Mouse (Mus musculus) macrophage (primary cell): Measurements from ENCODE around the gene Gm49380. TPM values are rescaled to one million over a fixed set of nuclear protein-coding genes. Genes with fewer than 3 reads are reported as not detected.

Experiments
- H3K27ac ChIP-seq: fragments of 350-480 bp; formaldehyde crosslinking; 2 replicates; pipeline ENCODE4 v1.9.0; 2021
- H3K36me3 ChIP-seq: fragments of 350-480 bp; formaldehyde crosslinking; 2 replicates; pipeline ENCODE4 v1.9.0; 2021; ENCODE audit errors: inconsistent target
- H3K4me3 ChIP-seq: fragments of 350-480 bp; formaldehyde crosslinking; 2 replicates; pipeline ENCODE4 v1.9.0; 2021; ENCODE audit errors: inconsistent target
- H3K79me2 ChIP-seq: fragments of 350-480 bp; formaldehyde crosslinking; 2 replicates; pipeline ENCODE4 v1.9.0; 2021; ENCODE audit errors: inconsistent target
- WGBS: methylation state at CpG from one replicate; pipeline ENCODE4 v1.1.7; 2026; ENCODE audit warnings: inconsistent platforms; ENCODE audit not compliant: missing documents; 5-methylcytosine and 5-hydroxymethylcytosine counted together
- polyA plus RNA-seq: library from polyadenylated mRNA; stranded (reverse); fragments of 250-400 nt; gene quantifications from 3 replicates; pipeline ENCODE4 v1.2.4, GENCODE M21; 2018; ENCODE audit warnings: inconsistent platforms

Gene Gm49380
- polyA plus RNA-seq, 1 experiment from 2014 or later = 0.06 TPM

DNA sequence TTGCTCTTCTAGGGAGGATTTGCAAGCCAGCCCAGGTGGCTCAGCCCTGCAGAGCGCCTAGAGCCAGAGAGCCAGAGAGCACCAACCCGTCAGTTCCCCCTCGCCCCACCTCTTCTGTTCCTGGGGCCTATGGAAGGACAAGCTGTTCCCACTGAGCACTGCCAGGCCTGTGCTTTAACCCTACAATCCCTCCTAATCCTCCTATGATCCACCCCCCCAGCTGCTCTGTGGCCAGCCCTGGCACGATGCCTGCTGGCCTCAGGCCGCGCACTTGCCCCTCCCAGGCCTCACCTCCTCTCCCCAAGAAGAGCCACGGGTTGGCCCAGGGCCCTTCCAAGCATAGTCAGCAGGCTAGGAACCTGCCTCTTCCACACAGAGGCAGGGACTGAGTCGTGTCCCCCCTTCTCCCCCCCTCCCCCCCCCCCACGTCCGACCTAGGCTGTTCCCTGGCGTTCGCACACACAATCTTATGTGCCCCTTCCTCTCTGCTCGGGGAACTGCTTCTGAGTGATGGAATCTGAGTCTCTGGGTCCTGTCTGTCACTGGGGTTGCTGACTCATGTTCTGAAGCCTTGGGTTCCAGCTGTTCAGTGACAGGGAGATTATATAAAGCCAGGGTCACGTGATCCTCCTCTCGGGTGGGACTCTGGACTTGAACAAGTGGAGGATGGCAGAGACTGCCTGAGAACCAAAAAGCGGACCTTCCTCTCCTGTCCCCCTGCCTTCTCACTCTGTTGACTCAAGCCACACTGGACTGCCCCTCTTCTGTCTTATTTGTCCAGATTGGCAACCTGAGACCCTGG, 34.1 kb downstream of the Gm49380 start:
- Histone ChIP-seq H3K27ac (no peak overlapping the region), H3K36me3 (no peaks in the 10 kb centered on the region), H3K4me3 (no peak overlapping the region), H3K79me2 (no peaks in the 10 kb centered on the region)
- 45% methylated on average over 11 of the region's 16 CpGs for WGBS

DNA sequence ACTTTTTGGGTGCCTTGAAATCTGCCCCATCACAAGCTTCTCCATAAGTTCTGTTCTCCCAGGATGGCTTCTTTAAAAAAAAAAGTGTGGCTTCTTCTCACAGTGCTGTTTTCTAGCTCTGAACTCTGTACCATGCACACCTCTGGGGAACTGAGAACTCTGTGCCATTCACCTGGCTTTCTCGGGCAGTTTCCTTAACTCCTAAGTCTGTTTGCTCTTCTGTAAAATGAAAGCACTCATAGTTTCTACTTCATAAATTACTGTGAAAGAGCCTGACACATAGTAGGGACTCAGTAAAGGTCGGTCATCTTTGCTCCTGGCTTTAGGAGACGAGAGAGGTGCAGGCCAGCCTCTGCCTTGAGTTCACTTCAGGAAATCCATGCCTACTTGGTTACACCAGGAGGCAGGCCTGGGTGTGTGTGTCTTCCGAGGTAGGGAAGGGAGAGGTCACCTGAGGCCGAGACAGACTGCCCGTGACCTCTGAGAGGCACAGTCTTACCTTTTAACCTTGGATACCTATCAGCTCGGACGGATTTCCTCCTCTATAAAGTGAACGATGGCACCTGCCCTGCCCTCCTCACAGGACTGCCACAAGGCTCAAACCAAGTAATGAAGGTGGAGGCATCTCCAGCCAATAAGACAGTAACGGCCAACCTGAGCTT, 35.0 kb downstream of the Gm49380 start:
- no peaks in the 10 kb centered on the region for H3K36me3 ChIP-seq
- no peak overlapping the region for H3K4me3 ChIP-seq
- H3K79me2 ChIP-seq = no peaks in the 10 kb centered on the region
- no peak overlapping the region for H3K27ac ChIP-seq
- WGBS = 93% methylated on average over 10 of the region's 10 CpGs

DNA sequence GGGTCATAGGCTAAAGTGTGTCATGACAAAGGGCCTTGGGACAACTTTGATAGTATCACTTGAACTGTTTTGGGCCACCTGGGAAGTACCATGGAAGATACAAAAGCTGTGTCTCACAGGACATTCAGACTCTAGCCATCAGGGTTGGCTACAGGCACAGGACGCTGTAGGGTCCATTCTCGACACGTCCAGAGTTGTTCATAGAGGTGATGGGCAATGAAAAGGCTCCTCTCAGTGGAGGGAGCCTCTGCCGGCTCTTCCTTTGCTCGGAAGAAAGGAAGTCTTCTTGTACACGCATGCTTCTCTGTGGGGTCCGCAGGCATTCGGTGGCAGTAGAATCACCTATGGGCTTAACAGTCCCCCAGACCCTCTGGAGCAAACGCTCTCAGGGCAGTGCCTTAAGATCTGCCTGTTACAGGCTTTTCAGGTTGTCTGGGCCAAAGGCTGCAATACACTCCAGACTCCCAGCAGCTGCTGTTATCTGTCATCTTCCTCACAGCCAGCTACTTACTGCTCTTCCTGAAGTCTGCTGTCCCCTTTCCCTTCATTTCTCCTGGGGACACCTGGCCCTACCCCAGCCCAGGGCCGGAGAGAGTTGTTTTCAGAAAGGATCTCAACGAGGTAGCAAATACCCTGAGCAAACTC, 35.9 kb downstream of the Gm49380 start:
- WGBS = 95% methylated on average over 11 of the region's 11 CpGs
- no peaks in the 10 kb centered on the region for H3K79me2 ChIP-seq
- H3K27ac ChIP-seq = no peak overlapping the region
- no peak overlapping the region for H3K4me3 ChIP-seq
- no peaks in the 10 kb centered on the region for H3K36me3 ChIP-seq

DNA sequence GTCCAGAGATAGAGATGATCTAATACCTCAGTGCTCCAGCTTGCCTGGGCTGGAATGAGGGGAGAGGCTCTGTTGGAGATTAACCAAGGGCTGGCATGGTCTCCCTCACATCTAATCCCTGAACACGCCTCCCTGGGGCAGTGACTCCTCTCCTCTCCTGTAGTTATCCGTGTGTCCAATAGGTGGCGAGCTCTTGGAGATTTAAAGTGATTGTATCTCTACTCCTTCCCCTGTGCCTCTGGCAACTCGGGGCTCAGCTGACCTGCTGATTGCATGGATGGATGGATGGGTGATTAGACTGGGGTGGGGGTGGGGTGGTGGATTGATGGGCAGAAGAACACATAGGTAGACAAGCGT, 36.6 kb downstream of the Gm49380 start:
- Histone ChIP-seq H3K27ac (no peak overlapping the region), H3K4me3 (no peak overlapping the region), H3K36me3 (no peaks in the 10 kb centered on the region), H3K79me2 (no peaks in the 10 kb centered on the region)
- 52% methylated on average over 2 of the region's 5 CpGs for WGBS

- no peak overlapping the region for H3K27ac ChIP-seq
- H3K4me3 ChIP-seq = no peak overlapping the region
- H3K36me3 ChIP-seq = no peaks in the 10 kb centered on the region
- no peaks in the 10 kb centered on the region for H3K79me2 ChIP-seq
- WGBS = 86% methylated on average over 16 of the region's 16 CpGs
Measured at GRCm38 (mm10) chr9:44075996-44076763, 37.1 kb downstream of the Gm49380 start.

DNA sequence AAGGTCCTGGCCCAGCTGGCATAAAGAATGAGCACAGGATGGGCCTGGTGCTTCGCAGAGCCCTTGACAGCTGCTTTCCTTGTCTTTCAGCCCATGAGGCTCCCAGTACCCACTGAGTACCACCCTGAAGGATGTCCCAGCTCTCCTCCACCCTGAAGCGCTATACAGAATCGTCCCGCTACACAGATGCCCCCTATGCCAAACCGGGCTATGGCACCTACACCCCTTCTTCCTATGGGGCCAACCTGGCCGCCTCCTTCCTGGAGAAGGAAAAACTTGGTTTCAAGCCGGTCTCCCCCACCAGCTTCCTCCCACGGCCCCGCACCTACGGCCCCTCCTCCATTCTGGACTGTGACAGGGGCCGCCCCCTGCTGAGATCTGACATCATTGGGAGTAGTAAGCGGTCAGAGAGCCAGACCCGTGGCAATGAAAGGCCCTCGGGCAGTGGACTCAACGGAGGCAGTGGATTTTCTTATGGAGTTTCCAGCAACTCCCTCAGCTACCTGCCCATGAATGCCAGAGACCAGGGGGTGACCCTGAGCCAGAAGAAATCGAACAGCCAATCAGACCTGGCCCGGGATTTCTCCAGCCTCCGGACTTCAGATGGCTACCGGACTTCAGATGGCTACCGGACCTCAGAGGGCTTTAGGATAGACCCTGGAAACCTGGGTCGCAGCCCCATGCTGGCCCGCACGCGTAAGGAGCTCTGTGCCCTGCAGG, 37.9 kb downstream of the Gm49380 start:
- no peaks in the 10 kb centered on the region for H3K36me3 ChIP-seq
- no peak overlapping the region for H3K27ac ChIP-seq
- H3K4me3 ChIP-seq = no peak overlapping the region
- 92% methylated on average over 22 of the region's 24 CpGs for WGBS
- H3K79me2 ChIP-seq = no peaks in the 10 kb centered on the region

DNA sequence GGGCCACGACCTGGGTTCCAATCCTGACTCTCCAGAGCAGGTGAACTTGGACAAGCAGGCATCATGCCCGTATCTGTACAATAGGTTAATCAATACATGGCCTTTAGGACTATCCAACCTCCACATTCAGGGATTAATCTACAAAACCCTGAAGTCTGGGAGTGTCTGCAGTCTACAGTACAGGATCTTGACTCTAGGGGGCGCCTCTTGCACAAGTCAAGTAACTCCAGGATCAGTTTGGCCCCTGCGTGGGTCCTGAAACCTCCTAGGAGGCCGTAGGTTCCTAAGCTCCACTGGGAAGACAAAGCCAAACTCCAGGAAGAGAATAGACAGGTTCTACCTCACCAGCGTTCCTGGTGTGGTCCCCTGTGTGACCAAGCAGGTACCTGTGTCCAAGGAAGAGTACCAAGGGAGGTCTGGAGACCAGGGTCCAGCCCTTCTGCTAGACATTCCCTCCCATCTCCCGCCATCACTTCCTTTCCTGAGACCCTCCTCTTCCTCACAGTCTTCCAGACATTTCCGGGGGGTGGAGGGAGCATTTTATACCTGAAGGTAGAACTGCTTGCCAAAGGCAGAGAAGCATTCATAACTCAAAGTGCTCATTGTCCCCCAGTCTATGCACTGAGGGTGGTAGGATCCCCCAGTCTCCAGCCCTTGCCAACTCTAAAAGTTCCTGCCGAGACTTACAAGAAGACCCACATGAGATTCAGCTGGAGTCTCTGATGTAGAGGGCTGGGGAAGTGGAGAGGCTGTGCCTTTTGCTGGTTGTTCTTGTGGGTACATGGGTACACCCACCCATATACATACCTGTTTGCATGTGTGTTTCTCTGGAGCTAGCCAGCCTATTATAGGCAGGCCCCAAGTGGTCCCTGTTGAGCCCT, 38.7 kb downstream of the Gm49380 start:
- Histone ChIP-seq H3K36me3 (no peaks in the 10 kb centered on the region), H3K79me2 (no peaks in the 10 kb centered on the region), H3K4me3 (no peak overlapping the region), H3K27ac (no peak overlapping the region)
- WGBS = 62% methylated on average over 9 of the region's 9 CpGs

GRCm38 (mm10) chr9:44073115-44073514, 40.2 kb downstream of the Gm49380 start:
- 83% methylated on average over 5 of the region's 5 CpGs for WGBS
- H3K27ac ChIP-seq = no peak overlapping the region

GRCm38 (mm10) chr9:44072599-44072915, 40.7 kb downstream of the Gm49380 start:
- Histone ChIP-seq H3K79me2 (no peaks in the 10 kb centered on the region), H3K36me3 (no peaks in the 10 kb centered on the region), H3K27ac (no peak overlapping the region), H3K4me3 (no peak overlapping the region)
- 90% methylated on average over 4 of the region's 4 CpGs for whole genome bisulfite sequencing

More at GRCm38 (mm10) chr9:44073115-44073514, 40.2 kb downstream of the Gm49380 start:
- no peaks in the 10 kb centered on the region for H3K36me3 ChIP-seq
- H3K4me3 ChIP-seq = no peak overlapping the region
- H3K79me2 ChIP-seq = no peaks in the 10 kb centered on the region

DNA sequence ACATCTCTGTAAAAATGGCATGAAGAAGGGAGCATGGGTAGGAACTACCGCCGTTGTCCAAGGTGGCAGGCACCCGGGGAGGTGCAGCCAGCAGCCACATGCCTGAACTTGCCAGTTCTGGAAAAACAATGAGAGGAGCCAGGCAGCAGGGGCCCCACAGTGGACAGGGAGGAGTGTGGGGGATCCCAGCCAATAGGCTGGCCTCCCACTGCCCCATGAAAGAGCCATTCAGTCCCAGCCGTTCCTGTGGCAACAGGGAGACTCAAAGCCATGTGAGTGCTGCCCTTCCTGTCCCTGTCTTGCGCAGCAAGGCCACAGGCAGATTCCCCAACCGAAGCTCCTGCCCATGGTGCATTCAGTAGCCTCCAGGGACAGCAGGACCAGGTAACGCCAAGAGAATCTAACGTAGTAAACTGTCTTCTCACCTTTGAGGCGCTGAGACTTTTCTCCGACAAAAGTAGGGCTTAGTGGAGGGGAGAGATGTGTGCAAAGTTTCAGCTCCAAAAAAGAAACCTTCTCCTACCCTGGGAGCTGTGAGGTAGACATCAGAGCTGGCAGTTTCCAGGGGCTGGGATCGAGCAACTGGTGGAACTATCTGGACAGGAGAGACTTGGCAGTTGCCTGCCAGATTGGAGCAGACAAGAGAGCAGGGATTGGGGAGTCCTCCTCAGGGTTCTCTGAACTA, 41.2 kb downstream of the Gm49380 start:
- Histone ChIP-seq H3K27ac (no peak overlapping the region), H3K4me3 (no peak overlapping the region), H3K36me3 (no peaks in the 10 kb centered on the region), H3K79me2 (no peaks in the 10 kb centered on the region)
- WGBS = 75% methylated on average over 11 of the region's 11 CpGs

DNA sequence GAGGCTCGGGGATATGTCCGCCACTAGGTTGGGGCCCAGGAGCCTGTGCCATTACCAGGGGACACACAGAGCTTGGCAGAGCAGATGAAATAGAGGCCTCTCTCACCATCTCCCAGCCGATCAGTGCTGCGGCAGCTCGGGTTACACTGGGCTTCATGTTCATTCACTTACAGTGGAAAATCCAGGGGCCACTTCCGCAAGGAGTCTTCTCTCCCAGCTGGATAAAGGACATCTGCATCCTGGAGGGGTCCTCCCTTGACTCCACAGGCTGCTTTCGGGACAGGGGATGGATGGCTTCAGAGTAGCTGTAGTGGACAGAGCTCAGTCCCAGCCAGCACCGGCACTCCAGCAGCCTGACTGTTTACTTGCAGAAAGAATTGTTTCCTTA, 42.5 kb downstream of the Gm49380 start:
- H3K36me3 ChIP-seq = no peaks in the 10 kb centered on the region
- no peak overlapping the region for H3K4me3 ChIP-seq
- WGBS = 85% methylated on average over 8 of the region's 8 CpGs
- H3K27ac ChIP-seq = no peak overlapping the region
- H3K79me2 ChIP-seq = no peaks in the 10 kb centered on the region

- H3K36me3 ChIP-seq = no peaks in the 10 kb centered on the region
- H3K27ac ChIP-seq = no peak overlapping the region
- no peak overlapping the region for H3K4me3 ChIP-seq
- 88% methylated on average over 14 of the region's 14 CpGs for WGBS
- no peaks in the 10 kb centered on the region for H3K79me2 ChIP-seq
Measured at GRCm38 (mm10) chr9:44070113-44070843, 43.0 kb downstream of the Gm49380 start.
